In genomic region chr16:52179839-52180238, GRCm38 (mm10) we compare ENCODE assay signal across 21 mouse cellular contexts.
DNase-seq lines count a peak whose midpoint lies in the region; ATAC-seq and TF ChIP-seq lines count a peak whose summit lies in the region.
"Had no signal": no experiment of that assay in that cellular context is flagged by ENCODE, and none has a peak within 500 bp of the region (broad histone marks: within the 10 kb centered on the region; RNA-seq: fewer than 3 reads in every experiment).

No protein-coding gene starts in this region.

- H3K4me2 ChIP-seq in heart, embryonic 14.5 days (ENCODE audit: low read length) = 0 out of 2 replicates have a peak overlapping the region, but pooled peaks have one; percentile 8
- no peak overlapping the region for H3K4me2 ChIP-seq in intestine, postnatal 0 days (replicated peaks; ENCODE audit: low read depth)
- H3K4me2 ChIP-seq: embryonic facial prominence, embryonic 12.5 days; forebrain, embryonic 15.5 days; hindbrain, embryonic 12.5 days had no signal

- H3K9ac ChIP-seq in heart, embryonic 14.5 days (ENCODE audit: low read length) = no peak overlapping the region
- no peak overlapping the region for H3K9ac ChIP-seq in intestine, postnatal 0 days (ENCODE audit: low read depth, low read length)
- H3K9ac ChIP-seq: embryonic facial prominence, embryonic 12.5 days; forebrain, embryonic 15.5 days; hindbrain, embryonic 12.5 days had no signal

- peaks cover 31% of the 10 kb centered on the region for H3K36me3 ChIP-seq in heart, embryonic 14.5 days (ENCODE audit: control insufficient read depth, insufficient read depth, low read length)
- H3K36me3 ChIP-seq in intestine, postnatal 0 days (ENCODE audit: control insufficient read depth, insufficient read depth) = peaks cover 9% of the 10 kb centered on the region

- ATAC-seq in heart, embryonic 14.5 days (ENCODE audit: insufficient number of reproducible peaks, insufficient read depth, low FRiP score, low read depth) = no peak
- no peak for ATAC-seq in intestine, postnatal 0 days
- ATAC-seq: forebrain, embryonic 15.5 days; hindbrain, embryonic 16.5 days had no signal

- no peaks in the 10 kb centered on the region for H3K27me3 ChIP-seq in heart, embryonic 14.5 days (ENCODE audit: control insufficient read depth, insufficient read depth, low read length)
- no peaks in the 10 kb centered on the region for H3K27me3 ChIP-seq in intestine, postnatal 0 days (replicated peaks; ENCODE audit: control insufficient read depth, insufficient read depth, low read length)
- H3K27me3 ChIP-seq: CH12.LX; embryonic facial prominence, embryonic 12.5 days; forebrain, embryonic 15.5 days; hindbrain, embryonic 12.5 days had no signal

- no peak for TF ChIP-seq CTCF in intestine, postnatal 0 days (IDR thresholded peaks at IDR 0.05; ENCODE audit: low read depth)

- H3K27ac ChIP-seq in heart, embryonic 14.5 days (replicated peaks in 1 of 2; ENCODE audit: control insufficient read depth in 1 of 2, insufficient read depth in 1 of 2, low read depth in 2 of 2, low read length in 2 of 2) = peak overlapping the region; percentile 29 to 70; a peak in 3 of 4 replicates
- H3K27ac ChIP-seq in intestine, postnatal 0 days (ENCODE audit: low read depth, low read length) = no peak overlapping the region
- H3K27ac ChIP-seq: embryonic facial prominence, embryonic 12.5 days; forebrain, embryonic 15.5 days; hindbrain, embryonic 12.5 days had no signal

- peaks cover 9 to 19% of the 10 kb centered on the region in 2 experiments for H3K4me1 ChIP-seq in heart, embryonic 14.5 days (ENCODE audit: control insufficient read depth in 2 of 2, insufficient read depth in 2 of 2, low read length in 2 of 2)
- H3K4me1 ChIP-seq in intestine, postnatal 0 days (replicated peaks; ENCODE audit: control insufficient read depth, insufficient read depth, low read length) = no peaks in the 10 kb centered on the region
- H3K4me1 ChIP-seq: embryonic facial prominence, embryonic 12.5 days; forebrain, embryonic 15.5 days; hindbrain, embryonic 12.5 days had no signal

- H3K4me3 ChIP-seq in heart, embryonic 14.5 days (ENCODE audit: control insufficient read depth in 1 of 2, insufficient read depth in 1 of 2, low read depth in 1 of 2, low read length in 2 of 2) = no peak overlapping the region
- no peak overlapping the region for H3K4me3 ChIP-seq in intestine, postnatal 0 days (ENCODE audit: low read depth, low read length)
- H3K4me3 ChIP-seq: embryonic facial prominence, embryonic 12.5 days; forebrain, embryonic 15.5 days; hindbrain, embryonic 12.5 days had no signal

- WGBS in heart, embryonic 14.5 days = 47% methylated on average over 3 of the region's 3 CpGs
- 96% methylated on average over 3 of the region's 3 CpGs for WGBS in intestine, postnatal 0 days

- H3K9me3 ChIP-seq in heart, embryonic 14.5 days (ENCODE audit: control insufficient read depth, low read length) = no peaks in the 10 kb centered on the region
- no peaks in the 10 kb centered on the region for H3K9me3 ChIP-seq in intestine, postnatal 0 days (ENCODE audit: control insufficient read depth)
- H3K9me3 ChIP-seq: embryonic facial prominence, embryonic 12.5 days; forebrain, embryonic 15.5 days; hindbrain, embryonic 12.5 days had no signal

- intact Hi-C loops in heart, postnatal 25 days (cut with DNase I) = loop anchor here (5.0 to 10.0 kb wide), 3 partner anchors 148 to 865 kb away; partner anchors contain the start of gene Cblb

- DNase-seq in heart, adult 11 months = peak; percentile 35
- DNase-seq in heart, postnatal 25 days (ENCODE audit: low spot score) = no peak
- DNase-seq in heart, adult 9 months (ENCODE audit: low spot score in 2 of 2) = no peak
- peak; percentile 47 for DNase-seq in 3T3-L1 (ENCODE audit: low read depth, low spot score)
- DNase-seq in brain, adult 2 months (ENCODE audit: low read depth, low spot score) = peak; percentile 20
- DNase-seq: adrenal gland, adult 8-10 months; adrenal gland, postnatal 36 days; cerebellum, adult 11-12 months; cerebellum, adult 9-10 months; cerebellum, postnatal 25 days; gastrocnemius, postnatal 10 days; heart, postnatal 14 days; kidney, adult 18-20 months; kidney, postnatal 10 days had no signal

Comparison
In these comparisons a context has a peak if more than half of its experiments do, and no peak if none do; other contexts are left out.
1. DNase-seq: peak in heart, adult 11 months (single experiment), 3T3-L1 (single experiment) and brain, adult 2 months (single experiment); none in heart, postnatal 25 days (single experiment) and heart, adult 9 months (0 of 2).